Mouse (Mus musculus): ENCODE data around the gene Exoc2. TPM values are rescaled to one million over a fixed set of nuclear protein-coding genes. Genes with fewer than 3 reads are reported as not detected.

The Exoc2 gene
- polyA plus RNA-seq, 1 experiment from 2014 or later = 17.1 TPM

GRCm38 (mm10) chr13:30781905-30782304 lies 192.0 kb downstream of the Exoc2 start:
- no peaks in the 10 kb centered on the region for H3K9me3 ChIP-seq (ENCODE audit: low read length)
- H3K36me3 ChIP-seq (ENCODE audit: insufficient read depth, low read length) = no peaks in the 10 kb centered on the region
- TF ChIP-seq CTCF (IDR thresholded peaks at IDR 0.05) (no peak), EP300 (IDR thresholded peaks at IDR 0.05) (no peak)
- H3K27me3 ChIP-seq (replicated peaks; ENCODE audit: insufficient read depth, low read length) = no peaks in the 10 kb centered on the region
- H3K4me2 ChIP-seq (replicated peaks; ENCODE audit: low read depth, low read length) = no peak overlapping the region
- DNase-seq (ENCODE audit: low spot score) (peak; percentile 26), ATAC-seq (peak; percentile 64)
- no peak overlapping the region for H3K4me3 ChIP-seq (ENCODE audit: low read depth, low read length)
- H3K27ac ChIP-seq (ENCODE audit: low read length) = no peak overlapping the region
- no peaks in the 10 kb centered on the region for H3K4me1 ChIP-seq (ENCODE audit: insufficient read depth, low read depth, low read length)
- 23% methylated on average over 2 of the region's 2 CpGs for WGBS
- H3K9ac ChIP-seq (replicated peaks; ENCODE audit: low read depth) = no peak overlapping the region

- TF ChIP-seq CTCF (IDR thresholded peaks at IDR 0.05) (no peak), EP300 (IDR thresholded peaks at IDR 0.05) (no peak)
- H3K27me3 ChIP-seq (replicated peaks; ENCODE audit: insufficient read depth, low read length) = no peaks in the 10 kb centered on the region
- 53% methylated on average over 11 of the region's 11 CpGs for WGBS
- H3K27ac ChIP-seq (ENCODE audit: low read length) = no peak overlapping the region
- DNase-seq (ENCODE audit: low spot score) = no peak
- no peak for ATAC-seq
- no peak overlapping the region for H3K4me2 ChIP-seq (replicated peaks; ENCODE audit: low read depth, low read length)
- no peaks in the 10 kb centered on the region for H3K9me3 ChIP-seq (ENCODE audit: low read length)
- H3K36me3 ChIP-seq (ENCODE audit: insufficient read depth, low read length) = no peaks in the 10 kb centered on the region
- no peaks in the 10 kb centered on the region for H3K4me1 ChIP-seq (ENCODE audit: insufficient read depth, low read depth, low read length)
- no peak overlapping the region for H3K4me3 ChIP-seq (ENCODE audit: low read depth, low read length)
- no peak overlapping the region for H3K9ac ChIP-seq (replicated peaks; ENCODE audit: low read depth)
These were observed 196.2 kb downstream of the Exoc2 start for GRCm38 (mm10) chr13:30777678-30778179.

- ATAC-seq = no peak
- H3K4me3 ChIP-seq (ENCODE audit: low read depth, low read length) = no peak overlapping the region
These were observed 197.9 kb downstream of the Exoc2 start for GRCm38 (mm10) chr13:30776021-30776420.

GRCm38 (mm10) chr13:30767477-30768127 lies 206.3 kb downstream of the Exoc2 start:
- no peaks in the 10 kb centered on the region for H3K27me3 ChIP-seq (replicated peaks; ENCODE audit: insufficient read depth, low read length)
- 58% methylated on average over 6 of the region's 6 CpGs for WGBS
- ATAC-seq (no peak), DNase-seq (ENCODE audit: low spot score) (no peak)
- H3K4me2 ChIP-seq (replicated peaks; ENCODE audit: low read depth, low read length) = no peak overlapping the region
- TF ChIP-seq CTCF (IDR thresholded peaks at IDR 0.05) (no peak), EP300 (IDR thresholded peaks at IDR 0.05) (no peak)
- no peaks in the 10 kb centered on the region for H3K9me3 ChIP-seq (ENCODE audit: low read length)
- H3K9ac ChIP-seq (replicated peaks; ENCODE audit: low read depth) = no peak overlapping the region
- H3K4me1 ChIP-seq (ENCODE audit: insufficient read depth, low read depth, low read length) = no peaks in the 10 kb centered on the region
- no peaks in the 10 kb centered on the region for H3K36me3 ChIP-seq (ENCODE audit: insufficient read depth, low read length)
- H3K27ac ChIP-seq (ENCODE audit: low read length) = no peak overlapping the region
- no peak overlapping the region for H3K4me3 ChIP-seq (ENCODE audit: low read depth, low read length)

More at GRCm38 (mm10) chr13:30776021-30776420, 197.9 kb downstream of the Exoc2 start:
- Histone ChIP-seq H3K27ac (ENCODE audit: low read length) (no peak overlapping the region), H3K4me1 (ENCODE audit: insufficient read depth, low read depth, low read length) (no peaks in the 10 kb centered on the region), H3K27me3 (replicated peaks; ENCODE audit: insufficient read depth, low read length) (no peaks in the 10 kb centered on the region), H3K9ac (replicated peaks; ENCODE audit: low read depth) (no peak overlapping the region), H3K36me3 (ENCODE audit: insufficient read depth, low read length) (no peaks in the 10 kb centered on the region), H3K4me2 (replicated peaks; ENCODE audit: low read depth, low read length) (no peak overlapping the region), H3K9me3 (ENCODE audit: low read length) (no peaks in the 10 kb centered on the region)
- TF ChIP-seq CTCF (IDR thresholded peaks at IDR 0.05) (no peak), EP300 (IDR thresholded peaks at IDR 0.05) (no peak)
- no peak for DNase-seq (ENCODE audit: low spot score)
- WGBS = 84% methylated on average over 2 of the region's 2 CpGs

- DNase-seq (ENCODE audit: low spot score) (no peak), ATAC-seq (no peak)
- WGBS = 68% methylated on average over 5 of the region's 5 CpGs
- Histone ChIP-seq H3K9me3 (ENCODE audit: low read length) (no peaks in the 10 kb centered on the region), H3K27ac (ENCODE audit: low read length) (no peak overlapping the region), H3K4me1 (ENCODE audit: insufficient read depth, low read depth, low read length) (no peaks in the 10 kb centered on the region), H3K4me3 (ENCODE audit: low read depth, low read length) (no peak overlapping the region), H3K9ac (replicated peaks; ENCODE audit: low read depth) (no peak overlapping the region), H3K36me3 (ENCODE audit: insufficient read depth, low read length) (no peaks in the 10 kb centered on the region), H3K27me3 (replicated peaks; ENCODE audit: insufficient read depth, low read length) (no peaks in the 10 kb centered on the region), H3K4me2 (replicated peaks; ENCODE audit: low read depth, low read length) (no peak overlapping the region)
- no peak for TF ChIP-seq CTCF (IDR thresholded peaks at IDR 0.05)
- no peak for TF ChIP-seq EP300 (IDR thresholded peaks at IDR 0.05)
These were observed 207.0 kb downstream of the Exoc2 start for GRCm38 (mm10) chr13:30766636-30767476.

- no peaks in the 10 kb centered on the region for H3K4me1 ChIP-seq (ENCODE audit: insufficient read depth, low read depth, low read length)
- no peaks in the 10 kb centered on the region for H3K27me3 ChIP-seq (replicated peaks; ENCODE audit: insufficient read depth, low read length)
- no peak overlapping the region for H3K4me3 ChIP-seq (ENCODE audit: low read depth, low read length)
- TF ChIP-seq EP300 (IDR thresholded peaks at IDR 0.05) = no peak
- TF ChIP-seq CTCF (IDR thresholded peaks at IDR 0.05) = no peak
- H3K36me3 ChIP-seq (ENCODE audit: insufficient read depth, low read length) = no peaks in the 10 kb centered on the region
- ATAC-seq (no peak), DNase-seq (ENCODE audit: low spot score) (no peak)
- no peak overlapping the region for H3K9ac ChIP-seq (replicated peaks; ENCODE audit: low read depth)
- WGBS = 71% methylated on average over 5 of the region's 5 CpGs
- H3K4me2 ChIP-seq (replicated peaks; ENCODE audit: low read depth, low read length) = no peak overlapping the region
- H3K27ac ChIP-seq (ENCODE audit: low read length) = no peak overlapping the region
- H3K9me3 ChIP-seq (ENCODE audit: low read length) = no peaks in the 10 kb centered on the region
These were observed 208.0 kb downstream of the Exoc2 start for GRCm38 (mm10) chr13:30765906-30766305.
